Mouse (Mus musculus) neural tube, embryonic 10.5 days (tissue): Measurements from ENCODE around the gene Tmem107.

Experiments
- DNase-seq: peaks from one replicate; pipeline ENCODE4 v3.0.0-alpha.2; 2017; ENCODE audit warnings: low spot score; ENCODE audit errors: extremely low spot score

The Tmem107 gene

DNA sequence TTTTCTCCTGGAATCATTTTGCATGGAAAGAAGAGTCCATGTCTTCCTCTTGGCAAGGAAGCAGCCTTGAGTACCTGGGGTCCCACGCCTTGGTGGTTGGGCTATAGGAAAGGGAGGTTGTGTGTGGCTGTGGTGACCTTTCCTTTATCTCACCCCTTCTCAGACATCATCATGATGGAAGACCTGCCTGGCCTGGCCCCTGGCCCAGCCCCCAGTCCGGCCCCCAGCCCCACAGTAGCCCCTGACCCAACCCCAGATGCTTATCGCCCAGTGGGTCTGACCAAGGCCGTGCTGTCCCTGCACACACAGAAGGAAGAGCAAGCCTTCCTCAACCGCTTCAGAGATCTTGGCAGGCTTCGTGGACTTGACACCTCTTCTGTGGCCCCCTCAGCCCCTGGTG, 34.6 kb downstream of the Tmem107 start:
- no peak for DNase-seq

- no peak for DNase-seq
Observed at GRCm38 (mm10) chr11:69105796-69106195, 35.2 kb downstream of the Tmem107 start.

DNA sequence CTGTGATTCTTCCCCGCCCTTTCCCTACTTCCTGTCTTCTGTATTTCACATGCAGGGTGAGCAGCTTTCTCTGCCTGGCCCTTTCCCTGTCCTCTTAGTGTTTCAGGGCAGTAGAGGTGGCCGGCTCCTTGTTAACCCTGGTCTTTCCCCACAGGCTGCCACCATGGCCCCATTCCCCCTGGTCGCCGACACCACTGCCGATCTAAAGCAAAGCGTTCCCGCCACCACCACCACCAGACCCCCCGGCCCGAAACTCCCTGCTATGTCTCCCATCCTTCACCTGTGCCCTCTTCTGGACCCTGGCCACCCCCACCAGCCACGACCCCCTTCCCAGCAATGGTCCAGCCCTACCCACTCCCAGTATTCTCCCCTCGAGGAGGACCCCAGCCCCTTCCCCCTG, 35.7 kb downstream of the Tmem107 start:
- no peak for DNase-seq

DNA sequence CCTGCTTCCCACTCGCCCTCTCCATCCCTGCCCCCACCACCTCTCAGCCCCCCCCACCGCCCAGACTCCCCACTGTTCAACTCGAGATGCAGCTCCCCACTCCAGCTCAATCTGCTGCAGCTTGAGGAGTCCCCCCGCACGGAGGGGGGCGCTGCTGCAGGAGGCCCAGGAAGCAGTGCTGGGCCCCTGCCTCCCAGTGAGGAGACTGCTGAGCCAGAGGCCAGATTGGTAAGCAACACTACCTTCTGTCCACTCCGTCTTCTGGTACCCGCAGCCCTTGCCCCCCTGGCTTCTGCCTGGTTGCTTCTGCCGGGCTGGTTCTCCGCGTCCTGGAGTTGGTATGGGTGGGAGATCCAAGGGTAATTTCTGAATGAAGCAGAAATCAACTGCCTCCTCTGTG, 36.2 kb downstream of the Tmem107 start:
- no peak for DNase-seq

GRCm38 (mm10) chr11:69107676-69108075, 37.1 kb downstream of the Tmem107 start:
- no peak for DNase-seq

GRCm38 (mm10) chr11:69108223-69108622, 37.6 kb downstream of the Tmem107 start:
- no peak for DNase-seq

- DNase-seq, result no peak
Observed at GRCm38 (mm10) chr11:69109032-69109900, 38.7 kb downstream of the Tmem107 start.

DNA sequence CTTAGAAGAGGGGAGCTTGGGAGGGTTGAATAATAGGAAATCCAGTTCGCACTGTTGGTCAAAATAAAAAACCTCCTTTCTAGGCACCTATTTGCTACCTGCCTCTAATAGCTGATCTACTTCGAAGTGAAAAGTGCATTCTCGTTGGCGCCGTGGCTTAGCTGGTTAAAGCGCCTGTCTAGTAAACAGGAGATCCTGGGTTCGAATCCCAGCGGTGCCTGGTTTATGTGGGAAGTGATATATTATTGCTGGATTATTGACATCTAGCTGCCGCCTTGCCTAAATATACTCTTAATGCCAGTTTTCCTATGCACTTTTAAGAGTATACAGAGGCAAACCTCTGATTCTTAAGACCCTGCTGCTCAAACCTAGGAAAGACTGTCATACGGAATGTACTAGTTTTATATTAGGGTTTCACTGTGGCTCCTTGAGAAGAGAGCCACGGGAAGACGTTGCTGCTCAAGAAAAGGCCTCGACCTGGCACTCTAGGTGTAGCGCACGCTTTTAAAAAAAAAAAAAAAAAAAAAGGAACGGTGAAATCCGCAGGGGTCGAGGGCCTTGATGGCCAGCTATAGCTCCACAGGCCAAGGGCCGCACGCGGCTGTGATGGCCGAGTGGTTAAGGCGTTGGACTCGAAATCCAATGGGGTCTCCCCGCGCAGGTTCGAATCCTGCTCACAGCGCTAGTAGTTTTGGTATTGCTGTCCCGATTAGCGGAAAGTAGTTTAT, 39.9 kb downstream of the Tmem107 start:
- peak; percentile 99 for DNase-seq

GRCm38 (mm10) chr11:69111051-69111810, 40.6 kb downstream of the Tmem107 start:
- peak; percentile 41 for DNase-seq

DNA sequence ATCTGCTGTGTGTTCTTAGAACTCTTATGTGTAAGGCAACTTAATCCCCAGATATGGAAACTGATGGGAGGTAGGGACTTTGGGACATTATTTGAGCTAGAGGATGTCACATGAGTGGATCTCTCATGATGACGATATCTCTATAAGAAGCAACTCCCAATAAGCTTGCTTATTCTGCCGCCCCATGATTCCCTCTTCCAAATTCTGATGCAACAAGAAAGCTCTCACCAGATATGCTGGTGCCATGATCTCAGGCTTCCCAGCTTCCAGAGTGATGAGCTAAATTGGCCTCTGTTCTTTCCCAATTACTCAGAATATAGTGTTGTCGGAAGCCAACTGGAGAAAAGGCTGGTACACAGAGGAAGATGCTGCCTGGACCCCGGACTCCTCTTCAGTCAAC, 41.3 kb downstream of the Tmem107 start:
- no peak for DNase-seq

DNA sequence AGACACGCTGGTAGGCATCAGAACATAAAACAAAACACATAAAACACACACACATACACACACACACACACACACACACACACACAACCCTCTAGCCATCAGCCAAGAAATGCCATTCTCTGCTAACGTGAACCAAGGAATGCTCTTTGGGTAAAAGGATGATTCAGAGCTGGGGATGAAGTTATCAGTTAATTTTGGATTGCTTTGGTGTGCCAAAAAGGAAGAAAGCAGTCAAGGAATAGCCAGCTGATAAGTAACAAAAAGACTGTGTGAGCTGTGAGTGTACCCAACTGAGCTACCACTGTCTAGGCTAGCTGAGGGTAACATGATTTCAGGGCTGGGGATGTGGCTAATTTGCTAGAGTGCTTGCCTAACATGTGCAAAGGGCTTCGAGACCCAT, 43.4 kb downstream of the Tmem107 start:
- DNase-seq, result no peak

- DNase-seq, result no peak
Observed at GRCm38 (mm10) chr11:69114621-69115020, 44.0 kb downstream of the Tmem107 start.

DNA sequence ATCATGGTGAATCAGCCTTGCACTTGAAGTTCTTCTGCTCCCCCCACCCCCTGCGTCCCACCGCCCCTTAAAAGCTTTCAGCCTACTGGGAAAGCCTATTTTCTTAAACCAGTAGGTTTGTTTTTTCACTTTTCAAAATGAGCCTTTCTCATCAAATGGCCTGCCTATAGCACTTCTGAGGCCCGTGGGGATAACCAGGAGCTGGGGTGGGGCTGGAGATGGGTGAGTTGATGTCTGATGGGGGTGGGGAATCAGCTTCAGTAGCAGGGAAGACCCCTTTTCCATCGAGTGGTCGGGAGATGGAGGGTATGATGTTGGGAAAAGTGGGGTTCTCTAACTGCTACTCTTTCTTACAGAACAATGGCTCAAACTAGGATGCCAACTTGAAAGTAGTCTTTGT, 46.2 kb downstream of the Tmem107 start:
- no peak for DNase-seq

DNA sequence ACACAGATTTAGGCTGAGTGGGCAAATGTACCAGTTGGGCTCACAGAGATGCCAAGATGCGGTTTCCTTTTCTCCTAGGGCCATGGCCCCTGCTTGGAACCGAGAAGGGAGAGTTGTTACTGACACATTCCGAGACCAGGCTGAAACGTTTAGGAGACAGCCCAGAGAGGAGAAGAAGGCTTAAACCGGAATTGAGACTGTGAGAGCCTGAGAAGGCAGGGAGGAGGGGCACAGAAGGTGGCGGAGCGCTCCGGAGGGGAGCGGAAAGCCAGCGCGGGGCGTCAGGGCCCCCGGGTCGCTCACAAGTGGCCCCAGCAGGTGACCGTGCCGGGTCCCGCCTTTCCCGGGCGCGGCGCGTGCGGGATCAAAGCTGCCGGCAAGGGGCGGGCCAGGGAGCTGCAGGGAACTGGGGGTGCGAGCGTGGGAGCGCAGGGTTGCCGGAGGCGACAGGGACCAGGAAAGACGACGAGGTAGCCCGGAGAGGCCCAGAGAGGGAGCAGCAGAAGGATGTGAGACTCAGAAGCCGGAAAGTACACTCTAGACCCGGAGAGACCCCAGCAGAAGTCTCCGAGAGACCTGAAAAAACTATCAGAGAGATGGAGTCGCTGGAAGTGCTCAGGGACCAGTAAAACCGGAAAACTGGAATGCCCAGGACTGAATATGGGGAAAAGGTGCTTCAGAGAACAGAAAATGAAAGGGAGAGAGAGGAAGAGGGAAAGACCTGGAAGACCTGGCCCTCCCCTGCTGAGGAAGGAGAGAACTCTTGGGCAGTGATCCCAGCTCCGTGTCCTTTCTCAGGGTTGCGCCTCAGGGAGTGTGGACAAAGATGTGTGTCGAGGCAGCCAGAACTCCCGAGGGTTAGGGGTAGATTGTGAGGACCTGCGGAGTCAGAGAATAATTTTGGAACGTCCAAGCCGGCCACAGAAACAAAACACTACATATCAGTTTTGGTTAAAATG, 47.4 kb downstream of the Tmem107 start:
- peak; percentile 78 for DNase-seq

GRCm38 (mm10) chr11:69118765-69119164, 48.2 kb downstream of the Tmem107 start:
- DNase-seq, result peak; percentile 92

- no peak for DNase-seq
Observed at GRCm38 (mm10) chr11:69119446-69120155, 49.0 kb downstream of the Tmem107 start.

- DNase-seq, result peak; percentile 68
Observed at GRCm38 (mm10) chr11:69120221-69121000, 49.8 kb downstream of the Tmem107 start, which contains the start of gene Hes7. Gene Hes7 (plus strand): TSS chr11:69120404.

DNA sequence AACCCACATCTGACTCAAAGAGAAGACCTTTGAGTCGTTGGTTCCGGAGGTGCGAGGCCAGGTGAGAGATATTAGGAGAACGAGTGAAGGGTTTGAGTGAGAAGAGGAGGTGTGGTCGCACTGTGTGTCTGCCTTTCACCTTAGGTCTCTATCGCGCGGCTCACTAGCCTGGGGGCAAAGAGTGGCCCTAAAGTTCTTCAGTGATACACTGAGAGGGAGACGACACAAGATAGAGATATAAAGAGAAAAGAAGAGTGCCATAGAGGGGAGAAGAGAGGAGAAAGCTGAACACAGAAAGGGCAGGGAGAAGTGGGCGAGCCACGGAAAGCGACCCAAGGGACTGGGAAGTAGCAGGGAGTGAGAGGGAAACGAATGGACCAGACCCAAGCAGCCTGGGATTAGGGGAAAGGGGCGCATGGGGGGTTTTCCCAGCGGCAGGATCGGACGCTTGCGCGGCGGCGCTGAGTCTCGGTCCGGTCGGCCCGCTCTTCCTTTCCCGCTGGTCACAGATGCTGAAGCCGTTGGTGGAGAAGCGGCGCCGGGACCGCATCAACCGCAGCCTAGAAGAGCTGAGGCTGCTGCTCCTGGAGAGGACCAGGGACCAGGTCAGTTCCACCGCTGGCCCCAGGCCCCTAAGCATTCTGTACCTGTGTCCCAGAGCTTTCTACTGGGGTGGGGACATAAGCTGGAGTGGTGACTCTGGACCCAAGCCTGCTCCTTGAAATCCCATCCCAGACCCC, 50.6 kb downstream of the Tmem107 start:
- DNase-seq, result peak; percentile 67
